Mouse (Mus musculus): ENCODE results near the gene Net1.

GRCm38 (mm10) chr13:3850330-3850729 lies 67.7 kb downstream of the Net1 start:
- no peak for TF ChIP-seq CTCF (IDR thresholded peaks at IDR 0.05; ENCODE audit: low read depth)
- TF ChIP-seq EP300 (IDR thresholded peaks at IDR 0.05; ENCODE audit: low read depth), result no peak

Data from liver, postnatal 0 days (tissue).